Mouse (Mus musculus) stomach, postnatal 0 days (tissue): Measurements from ENCODE around the gene St6galnac1.

Experiments
- CTCF ChIP-seq: IDR thresholded peaks from 2 replicates; pipeline ENCODE4 v1.5.1; 2016; ENCODE audit warnings: antibody characterized with exemption, low read depth, mild to moderate bottlenecking, moderate library complexity
- EP300 ChIP-seq: optimal IDR thresholded peaks from 2 replicates; pipeline ENCODE3; 2016; ENCODE audit warnings: antibody characterized with exemption

DNA sequence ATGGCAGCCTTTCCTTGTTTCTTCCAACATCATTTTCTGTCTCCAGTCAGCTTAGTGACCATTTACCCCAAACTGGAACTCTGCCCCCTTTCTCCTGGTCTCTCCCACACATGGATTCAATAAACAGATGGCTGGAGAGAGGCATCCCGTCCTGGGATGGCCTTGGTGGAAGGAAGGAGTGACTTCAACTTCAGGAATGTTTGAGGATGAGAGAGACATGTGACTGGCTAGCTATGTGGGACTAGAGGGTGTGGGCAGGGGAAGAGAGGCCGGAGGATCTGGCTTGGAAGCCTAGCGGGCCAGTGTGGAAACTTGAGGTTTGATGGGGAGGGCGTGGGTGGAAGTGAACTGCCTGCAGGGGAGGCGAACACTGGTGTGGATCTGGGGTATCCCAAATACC is 41.5 kb upstream of the St6galnac1 start:
- TF ChIP-seq CTCF (peak; percentile 34), EP300 (no peak)
